Mouse (Mus musculus) erythroblast, adult 5-6 weeks (primary cell): ENCODE results near the gene Elovl7. TPM values are rescaled to one million over a fixed set of nuclear protein-coding genes. Genes with fewer than 3 reads are reported as not detected.

ENCODE experiments used
- ATAC-seq: replicated peaks from 2 replicates; pipeline ENCODE4 v1.8.0; 2016; ENCODE audit warnings: moderate number of reproducible peaks, mild to moderate bottlenecking, moderate TSS enrichment, inconsistent platforms; ENCODE audit not compliant: poor library complexity, low FRiP score, severe bottlenecking
- total RNA-seq, 2 experiments: library from RNA; stranded (forward) in 1 of 2; stranded (reverse) in 1 of 2; fragments of 150-400 nt in 1 of 2; fragments of 200-764, 138-1000 nt in 1 of 2; gene quantifications; 2 replicates each; pipeline versions ENCODE4 v1.2.3 to v1.2.4; 2015 to 2017; ENCODE audit warnings: low replicate concordance in 2 of 2

Gene Elovl7
- total RNA-seq, 2 experiments from 2014 or later: 4.0 TPM; not detected in 1

GRCm38 (mm10) chr13:108328406-108329180 is 114.4 kb downstream of the Elovl7 start:
- ATAC-seq: no peak

- ATAC-seq: peak; percentile 66; the same call in 1 of the 2 replicates
Observed at GRCm38 (mm10) chr13:108329693-108330092, 115.5 kb downstream of the Elovl7 start.

Other genes starting within 250 kb of the Elovl7 start
- gene Smim15, start 170.0 kb upstream of the Elovl7 start, total RNA-seq (2015; ENCODE audit: low replicate concordance): 12.7 and 19.0 TPM in 2 replicates
- gene Smim15, start 170.0 kb upstream of the Elovl7 start, total RNA-seq (2017; ENCODE audit: low replicate concordance): 25.9 and 41.3 TPM in 2 replicates
- 13.8 and 24.7 TPM in 2 replicates for gene Ndufaf2, start 55.8 kb upstream of the Elovl7 start, total RNA-seq (2015; ENCODE audit: low replicate concordance)
- 6.0 and 13.5 TPM in 2 replicates for gene Ndufaf2, start 55.8 kb upstream of the Elovl7 start, total RNA-seq (2017; ENCODE audit: low replicate concordance)
- 0.77 and 2.1 TPM in 2 replicates for gene Ercc8, start 55.7 kb upstream of the Elovl7 start, total RNA-seq (2015; ENCODE audit: low replicate concordance)
- gene Ercc8, start 55.7 kb upstream of the Elovl7 start, total RNA-seq (2017; ENCODE audit: low replicate concordance): 2.3 and 3.6 TPM in 2 replicates
- gene Depdc1b, start 101.9 kb downstream of the Elovl7 start, total RNA-seq (2015; ENCODE audit: low replicate concordance): 36.1 and 38.2 TPM in 2 replicates
- 48.5 and 59.8 TPM in 2 replicates for gene Depdc1b, start 101.9 kb downstream of the Elovl7 start, total RNA-seq (2017; ENCODE audit: low replicate concordance)
- 23.8 and 41.3 TPM in 2 replicates for gene Pde4d, start 235.5 kb downstream of the Elovl7 start, total RNA-seq (2015; ENCODE audit: low replicate concordance)
- 27.2 and 42.3 TPM in 2 replicates for gene Pde4d, start 235.5 kb downstream of the Elovl7 start, total RNA-seq (2017; ENCODE audit: low replicate concordance)